Mouse (Mus musculus): ENCODE data around the gene Med13l.

GRCm38 (mm10) chr5:118515280-118515721 is 45.2 kb upstream of the Med13l start:
- TF ChIP-seq GATA1 (IDR thresholded peaks at IDR 0.05; ENCODE audit: low read length) (no peak), TAL1 (IDR thresholded peaks at IDR 0.05; ENCODE audit: low read length) (no peak)

Data from erythroblast, embryonic 14.5 days (primary cell).